Mouse (Mus musculus) bone marrow macrophage, adult 2 months (primary cell): Measurements from ENCODE around the gene Mgst3.

ENCODE experiments used
- CTCF ChIP-seq: IDR thresholded peaks from 2 replicates; pipeline ENCODE4 v1.5.1; 2012; ENCODE audit warnings: low read depth, mild to moderate bottlenecking, low read length, moderate library complexity
- POLR2A ChIP-seq: IDR thresholded peaks from 2 replicates; pipeline ENCODE4 v1.6.1; 2012; ENCODE audit warnings: mild to moderate bottlenecking, low read depth, low read length, borderline replicate concordance

- TF ChIP-seq CTCF (no peak), POLR2A (no peak)
Observed at GRCm38 (mm10) chr1:167358731-167359130, 34.9 kb downstream of the Mgst3 start.
